Mouse (Mus musculus) cerebellum, adult 2 months (tissue): ENCODE results near the gene Ino80b. TPM values are rescaled to one million over a fixed set of nuclear protein-coding genes. Genes with fewer than 3 reads are reported as not detected.

Source experiments
- DNase-seq, 2 experiments: peaks; one replicate each; pipeline ENCODE4 v3.0.0; 2021
- H3K27ac ChIP-seq: fragments of 200-500 bp; 2 replicates; pipeline ENCODE4 v1.5.1; 2012; ENCODE audit warnings: low read length, control low read depth, inconsistent platforms; ENCODE audit not compliant: insufficient read depth
- H3K27me3 ChIP-seq: fragments of 200-500 bp; 2 replicates; pipeline ENCODE4 v1.6.1; 2012; ENCODE audit warnings: inconsistent platforms, mild to moderate bottlenecking, low read length, moderate library complexity; ENCODE audit not compliant: control insufficient read depth, insufficient read depth
- H3K4me1 ChIP-seq: fragments of 200-500 bp; 2 replicates; pipeline ENCODE4 v1.6.1; 2011; ENCODE audit warnings: low read length; ENCODE audit not compliant: control insufficient read depth, insufficient read depth
- H3K4me3 ChIP-seq: fragments of 200-500 bp; replicated peaks from 2 replicates; pipeline ENCODE3; 2011; ENCODE audit warnings: mild to moderate bottlenecking, low read depth, low read length, control low read depth; ENCODE audit not compliant: insufficient read depth
- CTCF ChIP-seq: fragments of 200-500 bp; IDR thresholded peaks from 2 replicates; pipeline ENCODE4 v1.5.1; 2011; ENCODE audit warnings: low read depth, mild to moderate bottlenecking, control low read depth, low read length, moderate library complexity, borderline replicate concordance; ENCODE audit not compliant: insufficient read depth
- POLR2A ChIP-seq: fragments of 200-500 bp; IDR thresholded peaks from 2 replicates; pipeline ENCODE4 v1.6.1; 2011; ENCODE audit warnings: low read length, control low read depth, borderline replicate concordance; ENCODE audit not compliant: insufficient read depth
- WGBS: fragments of 180-500 bp; shearing (Covaris S2); methylation state at CpG from one replicate; pipeline ENCODE4 v1.1.7; 2018; 5-methylcytosine and 5-hydroxymethylcytosine counted together
- polyA plus RNA-seq: library from polyadenylated mRNA; depleted of rRNA; stranded (reverse); fragments of >200 nt; gene quantifications from 2 replicates; pipeline ENCODE4 v1.2.3, GENCODE M21; 2012; rRNA removed

Ino80b gene
- polyA plus RNA-seq, 1 experiment, result 25.1 TPM

DNA sequence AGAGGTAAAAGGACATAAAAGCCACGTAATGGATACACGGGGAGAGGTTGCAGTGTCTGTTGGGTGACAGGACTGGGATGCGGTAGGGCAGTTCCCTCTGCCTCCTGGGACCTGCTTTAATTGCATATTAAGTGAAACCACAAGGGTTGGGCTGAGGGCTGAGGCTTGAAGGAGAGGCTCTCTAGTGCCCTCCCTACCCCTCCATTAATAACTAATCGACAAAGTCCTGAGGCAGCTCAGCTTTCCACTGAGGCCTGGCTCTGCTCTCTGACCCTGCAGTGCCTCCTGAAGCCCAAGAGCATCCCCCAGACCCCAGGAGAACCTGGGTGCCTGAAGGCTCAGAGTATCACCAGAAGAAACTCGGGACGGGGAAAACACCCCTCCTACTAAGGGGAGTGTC is 40.8 kb downstream of the Ino80b start:
- no peak overlapping the region for H3K27ac ChIP-seq
- 6% methylated on average over 6 of the region's 6 CpGs for WGBS
- H3K4me3 ChIP-seq, result no peak overlapping the region
- TF ChIP-seq POLR2A, result no peak
- TF ChIP-seq CTCF, result no peak
- H3K4me1 ChIP-seq, result peaks cover 7% of the 10 kb centered on the region; the same call in 1 of the 2 replicates
- DNase-seq, result no peak
- H3K27me3 ChIP-seq, result no peaks in the 10 kb centered on the region; the same call in 1 of the 2 replicates

DNA sequence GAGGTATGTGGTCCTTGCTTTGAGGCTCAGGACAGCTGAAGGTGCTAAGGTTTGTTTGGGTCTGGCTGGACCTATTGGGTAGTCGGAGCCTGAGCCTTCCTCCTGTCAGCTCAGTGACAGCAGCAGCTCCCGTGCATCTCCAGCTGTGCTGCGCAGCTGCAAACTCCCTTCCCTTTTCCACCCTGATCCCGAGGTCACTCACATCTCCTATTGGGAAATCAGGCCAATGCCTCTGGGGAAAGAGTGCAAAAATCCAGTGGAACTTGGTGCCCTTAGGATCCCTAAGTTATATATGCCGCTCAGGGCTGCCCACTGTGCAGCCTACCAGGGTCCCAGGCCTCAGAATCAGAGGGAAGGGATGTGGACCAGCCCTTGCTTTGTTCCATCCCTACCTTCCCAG is 41.7 kb downstream of the Ino80b start:
- TF ChIP-seq CTCF, result no peak
- TF ChIP-seq POLR2A, result no peak
- WGBS, result 11% methylated on average over 5 of the region's 5 CpGs
- no peak overlapping the region for H3K4me3 ChIP-seq
- no peak overlapping the region for H3K27ac ChIP-seq
- DNase-seq, result no peak
- no peaks in the 10 kb centered on the region; the same call in 1 of the 2 replicates for H3K27me3 ChIP-seq
- H3K4me1 ChIP-seq, result peaks cover 7% of the 10 kb centered on the region; the same call in 1 of the 2 replicates

DNA sequence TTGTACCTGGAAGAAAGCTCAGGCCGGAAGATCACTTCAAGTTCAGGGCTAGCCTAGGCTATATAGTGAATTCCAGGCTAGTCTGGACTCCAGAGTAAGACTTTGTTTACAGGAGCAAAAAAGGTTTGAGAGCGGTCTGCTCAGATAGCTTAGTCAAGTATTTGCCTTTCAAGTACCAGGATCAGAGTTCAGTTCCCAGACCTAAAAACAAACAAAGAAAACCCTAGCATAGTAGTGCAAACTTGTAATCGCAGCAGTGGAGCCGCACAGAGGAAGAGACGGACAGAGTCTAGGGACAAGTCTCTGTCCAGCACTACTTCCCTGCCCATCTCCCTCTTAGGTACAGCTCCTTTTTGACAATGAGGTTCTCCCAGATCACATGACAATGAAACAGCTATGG is 45.0 kb downstream of the Ino80b start:
- no peak for TF ChIP-seq POLR2A
- no peak for TF ChIP-seq CTCF
- peaks cover 7% of the 10 kb centered on the region; the same call in 1 of the 2 replicates for H3K4me1 ChIP-seq
- no peaks in the 10 kb centered on the region; the same call in 1 of the 2 replicates for H3K27me3 ChIP-seq
- no peak for DNase-seq
- 92% methylated on average over 5 of the region's 5 CpGs for WGBS
- H3K4me3 ChIP-seq, result no peak overlapping the region
- no peak overlapping the region for H3K27ac ChIP-seq

DNA sequence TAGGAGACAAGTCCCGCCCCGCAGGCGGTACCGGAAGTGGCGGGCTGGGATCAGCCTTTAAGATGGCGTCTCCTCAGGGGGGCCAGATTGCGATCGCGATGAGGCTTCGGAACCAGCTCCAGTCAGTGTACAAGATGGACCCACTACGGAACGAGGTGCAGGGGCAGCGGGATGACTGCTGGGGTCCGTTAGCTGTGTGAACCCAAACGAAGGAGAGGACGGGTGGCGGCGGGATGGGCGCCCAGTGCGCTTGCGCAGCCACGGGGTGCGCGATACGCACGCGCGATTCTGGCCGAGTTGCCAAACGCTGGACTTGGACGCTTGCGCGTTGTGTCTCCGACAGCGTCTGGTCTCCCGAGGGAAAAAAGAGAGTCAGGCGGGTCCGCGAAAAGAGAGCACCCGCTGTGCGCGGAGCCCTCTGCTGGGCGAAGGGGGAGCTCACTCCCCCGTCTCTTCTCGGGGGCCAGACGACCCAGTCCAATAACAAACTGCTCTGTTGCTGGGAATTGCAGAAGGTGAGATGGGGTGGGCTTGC is 46.8 kb downstream of the Ino80b start:
- Histone ChIP-seq H3K27me3 (no peaks in the 10 kb centered on the region; the same call in 1 of the 2 replicates), H3K4me3 (peak overlapping the region; percentile 85), H3K27ac (peak overlapping the region; percentile 83), H3K4me1 (peaks cover 7% of the 10 kb centered on the region; the same call in 1 of the 2 replicates)
- peak; percentile 98 to 100 for DNase-seq
- under 1% methylated on average over 46 of the region's 46 CpGs for WGBS
- peak; percentile 64; the same call in 1 of the 2 replicates for TF ChIP-seq POLR2A
- TF ChIP-seq CTCF, result no peak

DNA sequence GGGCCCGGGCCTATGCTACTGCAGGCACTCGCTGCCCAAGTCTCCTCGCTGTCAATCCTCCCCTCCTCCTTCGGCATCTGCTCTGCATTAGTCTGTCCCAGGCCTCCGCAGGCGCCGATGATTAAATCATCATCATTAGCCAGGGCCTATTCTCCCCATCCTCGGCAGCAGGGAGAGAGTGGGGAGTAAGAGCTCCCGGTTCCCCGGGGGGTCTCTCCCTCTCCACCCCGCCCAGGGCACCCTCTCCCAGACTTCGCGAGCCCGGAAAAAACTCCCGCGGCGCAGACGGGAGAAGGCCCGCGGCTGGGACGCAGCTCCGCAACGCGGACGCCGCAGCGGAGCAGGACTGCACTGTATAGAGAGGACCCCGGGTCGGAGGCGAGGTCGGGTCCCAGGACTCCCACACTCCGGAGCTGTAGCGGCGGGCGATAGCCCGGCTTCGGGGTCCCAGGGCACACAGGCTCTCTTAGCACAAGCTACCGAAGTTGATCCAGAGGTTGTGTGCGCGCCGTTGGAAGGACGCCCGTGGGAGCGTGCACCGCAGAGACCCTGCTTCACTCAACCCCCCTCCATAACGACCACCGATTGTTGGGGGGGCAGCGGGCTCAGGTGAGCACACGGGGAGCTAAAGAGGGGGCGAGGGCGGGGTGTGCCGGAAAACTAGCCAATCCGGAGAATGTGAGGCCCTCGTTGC is 47.5 kb downstream of the Ino80b start, which contains the start of gene Pcgf1:
Gene Pcgf1, plus strand, starts transcription at position 240 of the 694 bp plus-strand sequence.
- Histone ChIP-seq H3K27me3 (no peaks in the 10 kb centered on the region; the same call in 1 of the 2 replicates), H3K27ac (peak within 1 kb of the TSS; percentile 83), H3K4me1 (peaks cover 7% of the 10 kb centered on the region; the same call in 1 of the 2 replicates), H3K4me3 (peak within 1 kb of the TSS; percentile 85)
- WGBS, result under 1% methylated on average over 54 of the region's 54 CpGs
- peak in 1 of 2 experiments; percentile 67 for DNase-seq
- no peak for TF ChIP-seq POLR2A
- TF ChIP-seq CTCF, result no peak

DNA sequence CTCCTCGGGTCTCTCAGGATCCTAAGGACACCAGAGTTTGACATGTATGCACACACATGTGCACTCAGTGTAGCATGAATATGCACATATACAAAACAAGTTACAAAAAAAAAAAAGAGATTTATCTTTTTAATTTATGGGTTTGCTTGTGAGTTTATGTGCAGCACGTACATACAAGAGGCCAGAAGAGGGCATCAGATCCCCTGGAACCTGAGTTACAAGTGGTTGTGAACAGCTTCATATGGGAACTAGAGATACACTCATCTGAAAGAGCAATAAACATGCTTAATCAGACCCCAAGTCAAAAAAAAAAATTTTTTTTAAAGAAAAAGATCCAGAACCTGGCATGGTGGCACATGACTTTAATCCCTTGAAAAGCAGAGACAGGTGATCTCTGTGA is 50.3 kb downstream of the Ino80b start:
- WGBS, result 19% methylated on average over 2 of the region's 2 CpGs
- DNase-seq, result no peak
- no peak for TF ChIP-seq CTCF
- TF ChIP-seq POLR2A, result no peak
- H3K27ac ChIP-seq, result no peak overlapping the region
- H3K27me3 ChIP-seq, result peaks cover 7% of the 10 kb centered on the region; the same call in 1 of the 2 replicates
- H3K4me3 ChIP-seq, result no peak overlapping the region
- peaks cover 2% of the 10 kb centered on the region; the same call in 1 of the 2 replicates for H3K4me1 ChIP-seq

Other genes with a start within 250 kb of the Ino80b start
- gene Sema4f, start 185.7 kb downstream of the Ino80b start, polyA plus RNA-seq, result 44.7 and 52.5 TPM in 2 replicates
- gene M1ap, start 178.5 kb downstream of the Ino80b start, polyA plus RNA-seq, result 0.11 and 0.21 TPM in 2 replicates
- gene Dok1, start 92.0 kb downstream of the Ino80b start, polyA plus RNA-seq, result 1.7 and 2.1 TPM in 2 replicates
- gene Loxl3, start 91.3 kb downstream of the Ino80b start, polyA plus RNA-seq, result 3.5 and 3.8 TPM in 2 replicates
- 271 and 276 TPM in 2 replicates for gene Aup1, start 70.9 kb downstream of the Ino80b start, polyA plus RNA-seq
- gene Htra2, start 70.2 kb downstream of the Ino80b start, polyA plus RNA-seq, result 57.6 and 58.2 TPM in 2 replicates
- 0.92 and 0.93 TPM in 2 replicates for gene Dqx1, start 67.6 kb downstream of the Ino80b start, polyA plus RNA-seq
- not detected in 2 replicates for gene Tlx2, start 55.1 kb downstream of the Ino80b start, polyA plus RNA-seq
- 57.5 and 61.6 TPM in 2 replicates for gene Pcgf1, start 47.6 kb downstream of the Ino80b start, polyA plus RNA-seq
- gene Lbx2, start 39.1 kb downstream of the Ino80b start, polyA plus RNA-seq, result 0.28 TPM in 1 of 2 replicates, not detected in the other
- gene Ccdc142, start 23.8 kb downstream of the Ino80b start, polyA plus RNA-seq, result 9.1 and 12.4 TPM in 2 replicates
- gene Gm42688, start 23.8 kb downstream of the Ino80b start, polyA plus RNA-seq, result 9.9 TPM in 2 replicates
- gene Mrpl53, start 16.4 kb downstream of the Ino80b start, polyA plus RNA-seq, result 109 and 114 TPM in 2 replicates
- gene Mogs, start 9.9 kb downstream of the Ino80b start, polyA plus RNA-seq, result 31.7 and 33.5 TPM in 2 replicates
- gene Wbp1, start 3.9 kb downstream of the Ino80b start, polyA plus RNA-seq, result 88.2 and 93.1 TPM in 2 replicates
- gene Rtkn, start 10.0 kb upstream of the Ino80b start, polyA plus RNA-seq, result 88.8 and 97.2 TPM in 2 replicates
- 22.7 and 29.1 TPM in 2 replicates for gene Wdr54, start 31.0 kb upstream of the Ino80b start, polyA plus RNA-seq
- 6.6 and 8.1 TPM in 2 replicates for gene 1700003E16Rik, start 31.0 kb upstream of the Ino80b start, polyA plus RNA-seq
- 394 and 406 TPM in 2 replicates for gene Dctn1, start 40.5 kb upstream of the Ino80b start, polyA plus RNA-seq
- 2.8 and 5.8 TPM in 2 replicates for gene Slc4a5, start 94.4 kb upstream of the Ino80b start, polyA plus RNA-seq
- gene Mthfd2, start 200.5 kb upstream of the Ino80b start, polyA plus RNA-seq, result 13.6 and 15.4 TPM in 2 replicates
- 16.0 and 16.3 TPM in 2 replicates for gene Mob1a, start 200.6 kb upstream of the Ino80b start, polyA plus RNA-seq
- 87.1 and 90.2 TPM in 2 replicates for gene Bola3, start 223.7 kb upstream of the Ino80b start, polyA plus RNA-seq